Mouse (Mus musculus): Measurements from ENCODE around the gene Lgals9.

GRCm38 (mm10) chr11:79014602-79015325, 30.0 kb upstream of the Lgals9 start:
- TF ChIP-seq ELF1 (IDR thresholded peaks at IDR 0.05; ENCODE audit: low read depth, low read length) (no peak), MAZ (IDR thresholded peaks at IDR 0.05; ENCODE audit: low read depth, low read length) (no peak), POLR2A (IDR thresholded peaks at IDR 0.05; ENCODE audit: control insufficient read depth in 1 of 2, insufficient read depth in 1 of 2, low read depth in 1 of 2, low read length in 2 of 2, poor library complexity in 1 of 2) (no peak), HCFC1 (IDR thresholded peaks at IDR 0.05; ENCODE audit: low read depth, low read length) (no peak), POLR2AphosphoS2 (IDR thresholded peaks at IDR 0.05; ENCODE audit: low read length) (no peak), CTCF (IDR thresholded peaks at IDR 0.05 in 2 of 3, conservative IDR thresholded peaks at IDR 0.05 in 1 of 3; ENCODE audit: control insufficient read depth in 1 of 3, insufficient read depth in 1 of 3, low read depth in 2 of 3, low read length in 3 of 3, poor library complexity in 1 of 3, severe bottlenecking in 1 of 3) (no peak), TCF12 (IDR thresholded peaks at IDR 0.05; ENCODE audit: low read depth, low read length) (no peak), ZNF384 (IDR thresholded peaks at IDR 0.05; ENCODE audit: low read depth, low read length) (no peak), TAL1 (IDR thresholded peaks at IDR 0.05; ENCODE audit: low read length) (no peak), NRF1 (IDR thresholded peaks at IDR 0.05; ENCODE audit: insufficient read depth, low read depth, low read length, poor library complexity, severe bottlenecking) (no peak), MYC (IDR thresholded peaks at IDR 0.05; ENCODE audit: low read depth, low read length) (no peak), SIN3A (IDR thresholded peaks at IDR 0.05; ENCODE audit: low read length) (no peak), ETS1 (IDR thresholded peaks at IDR 0.05; ENCODE audit: low read depth, low read length) (no peak)
